In the genomic region with DNA sequence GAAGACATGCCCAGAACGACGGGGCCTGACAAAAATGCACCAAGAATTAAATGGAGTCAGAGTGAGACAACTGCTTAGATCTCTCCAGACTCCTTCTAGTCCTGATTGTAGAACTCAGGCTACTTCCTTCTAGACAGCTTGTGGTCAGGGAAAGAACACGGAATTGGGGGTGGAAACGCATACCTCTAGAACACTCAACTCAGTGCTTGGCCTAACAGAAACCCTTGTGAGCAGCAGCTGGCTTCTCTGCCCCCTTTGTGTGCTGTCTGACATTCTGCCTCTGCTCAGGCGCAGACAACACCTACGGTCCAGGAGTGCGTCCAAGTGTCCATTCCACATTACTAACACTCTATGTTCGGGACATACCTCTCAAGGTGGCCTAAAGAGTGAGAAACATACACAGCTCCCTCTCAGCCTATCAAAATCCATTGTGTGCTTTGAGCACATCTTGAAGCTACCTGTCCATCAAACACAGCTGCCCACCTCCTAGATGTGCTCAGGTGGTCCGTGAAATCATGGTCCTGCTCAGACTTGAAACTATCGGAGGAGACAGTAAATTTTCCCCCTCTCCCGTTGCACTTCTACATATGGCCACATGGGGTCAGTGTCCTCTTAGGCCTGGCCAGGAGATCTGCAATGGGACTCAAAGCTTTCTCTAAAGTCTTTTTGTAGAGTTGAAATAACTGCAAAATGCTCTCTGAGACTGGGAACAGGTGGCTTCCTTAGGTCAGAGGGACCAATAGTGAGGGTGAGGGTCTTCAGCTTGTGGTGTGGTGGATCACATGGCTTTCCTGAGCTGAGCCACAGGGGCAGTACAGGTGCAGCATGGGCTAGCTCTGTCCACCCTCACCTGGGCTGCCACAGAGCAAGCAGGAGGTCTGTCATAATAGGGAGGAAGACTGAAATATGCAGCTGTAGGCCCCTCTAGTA, we compare ENCODE assay signal across 8 mouse cellular contexts. TPM values are rescaled to one million over a fixed set of nuclear protein-coding genes. Genes with fewer than 3 reads are reported as not detected.
DNase-seq lines count a peak whose midpoint lies in the region; ATAC-seq and TF ChIP-seq lines count a peak whose summit lies in the region.

No protein-coding gene starts in this region.

- no peak overlapping the region for H3K27ac ChIP-seq in kidney, embryonic 15.5 days
- H3K27ac ChIP-seq in gastrocnemius, adult 2 months, result 0 out of 2 replicates have a peak overlapping the region, but pooled peaks have one; percentile 28
- H3K27ac ChIP-seq in intestine, postnatal 0 days (ENCODE audit: low read depth, low read length), result no peak overlapping the region
- H3K27ac ChIP-seq in limb, embryonic 14.5 days (replicated peaks; ENCODE audit: low read depth, low read length), result no peak overlapping the region
- H3K27ac ChIP-seq in midbrain, embryonic 16.5 days (ENCODE audit: low read length), result no peak overlapping the region
- H3K27ac ChIP-seq in spleen, adult 2 months (ENCODE audit: insufficient read depth, low read length), result no peak overlapping the region

- intact Hi-C loops in gastrocnemius, adult 2 months (cut with DNase I), result loop anchor here (2.0 kb wide), 2 partner anchors 167 to 335 kb away; no protein-coding TSS in a partner anchor

- WGBS in kidney, embryonic 15.5 days, result 60% methylated on average over 11 of the region's 11 CpGs
- 58% methylated on average over 11 of the region's 11 CpGs for WGBS in intestine, postnatal 0 days
- 64% methylated on average over 11 of the region's 11 CpGs for WGBS in limb, embryonic 14.5 days
- WGBS in midbrain, embryonic 16.5 days, result 65% methylated on average over 11 of the region's 11 CpGs
- 63% methylated on average over 11 of the region's 11 CpGs for WGBS in spleen, adult 2 months

- peak; percentile 67 for DNase-seq in kidney, adult 18-20 months
- peak; percentile 75 to 79 for DNase-seq in cerebellum, postnatal 14 days
- DNase-seq in gastrocnemius, adult 2 months, result peak; percentile 68
- peak; percentile 77 for DNase-seq in limb, embryonic 14.5 days (ENCODE audit: low spot score)
- peak; percentile 31 to 59 for DNase-seq in spleen, adult 2 months (ENCODE audit: low read depth in 1 of 2, low spot score in 2 of 2)

- H3K27me3 ChIP-seq in kidney, embryonic 15.5 days, result no peaks in the 10 kb centered on the region
- H3K27me3 ChIP-seq in intestine, postnatal 0 days (replicated peaks; ENCODE audit: control insufficient read depth, insufficient read depth, low read length), result no peaks in the 10 kb centered on the region
- no peaks in the 10 kb centered on the region for H3K27me3 ChIP-seq in limb, embryonic 14.5 days (ENCODE audit: control insufficient read depth, insufficient read depth, low read length)
- no peaks in the 10 kb centered on the region for H3K27me3 ChIP-seq in midbrain, embryonic 16.5 days (ENCODE audit: control insufficient read depth, insufficient read depth, low read depth, low read length)
- no peaks in the 10 kb centered on the region for H3K27me3 ChIP-seq in spleen, adult 2 months (ENCODE audit: control insufficient read depth, insufficient read depth, low read length)

- TF ChIP-seq CTCF in gastrocnemius, adult 2 months (IDR thresholded peaks at IDR 0.05), result peak; percentile 99; the same call in 1 of the 2 replicates
- TF ChIP-seq CTCF in intestine, postnatal 0 days (IDR thresholded peaks at IDR 0.05; ENCODE audit: low read depth), result peak; percentile 99
- TF ChIP-seq CTCF in spleen, adult 2 months (IDR thresholded peaks at IDR 0.05; ENCODE audit: extremely low read depth, insufficient read depth, insufficient read length, insufficient replicate concordance), result peak; percentile 89; the same call in 1 of the 2 replicates

- no peak overlapping the region for H3K9ac ChIP-seq in kidney, embryonic 15.5 days
- H3K9ac ChIP-seq in intestine, postnatal 0 days (ENCODE audit: low read depth, low read length), result no peak overlapping the region
- no peak overlapping the region for H3K9ac ChIP-seq in limb, embryonic 14.5 days (ENCODE audit: low read depth, low read length, severe bottlenecking)
- no peak overlapping the region for H3K9ac ChIP-seq in midbrain, embryonic 16.5 days (ENCODE audit: low read depth, low read length)

- no peaks in the 10 kb centered on the region for H3K9me3 ChIP-seq in kidney, embryonic 15.5 days (replicated peaks)
- H3K9me3 ChIP-seq in intestine, postnatal 0 days (ENCODE audit: control insufficient read depth), result no peaks in the 10 kb centered on the region
- H3K9me3 ChIP-seq in limb, embryonic 14.5 days (ENCODE audit: control insufficient read depth, low read length), result no peaks in the 10 kb centered on the region
- H3K9me3 ChIP-seq in midbrain, embryonic 16.5 days (replicated peaks; ENCODE audit: control insufficient read depth, low read length, poor library complexity, severe bottlenecking), result no peaks in the 10 kb centered on the region

- H3K36me3 ChIP-seq in kidney, embryonic 15.5 days, result no peaks in the 10 kb centered on the region
- no peaks in the 10 kb centered on the region for H3K36me3 ChIP-seq in intestine, postnatal 0 days (ENCODE audit: control insufficient read depth, insufficient read depth)
- H3K36me3 ChIP-seq in limb, embryonic 14.5 days (ENCODE audit: control insufficient read depth, insufficient read depth, low read length), result no peaks in the 10 kb centered on the region
- H3K36me3 ChIP-seq in midbrain, embryonic 16.5 days (ENCODE audit: control insufficient read depth, insufficient read depth, low read length), result no peaks in the 10 kb centered on the region
- H3K36me3 ChIP-seq in spleen, adult 2 months (ENCODE audit: control insufficient read depth, insufficient read depth, low read length), result no peaks in the 10 kb centered on the region

- no peak overlapping the region for H3K4me3 ChIP-seq in kidney, embryonic 15.5 days (replicated peaks)
- H3K4me3 ChIP-seq in gastrocnemius, adult 2 months, result no peak overlapping the region
- no peak overlapping the region for H3K4me3 ChIP-seq in intestine, postnatal 0 days (ENCODE audit: low read depth, low read length)
- no peak overlapping the region for H3K4me3 ChIP-seq in limb, embryonic 14.5 days (replicated peaks; ENCODE audit: low read length)
- H3K4me3 ChIP-seq in midbrain, embryonic 16.5 days (ENCODE audit: low read depth, low read length), result no peak overlapping the region
- H3K4me3 ChIP-seq in spleen, adult 2 months (ENCODE audit: extremely low read depth, insufficient read depth, insufficient read length), result no peak overlapping the region

- TF ChIP-seq POLR2A in limb, embryonic 14.5 days (IDR thresholded peaks at IDR 0.05; ENCODE audit: borderline replicate concordance, extremely low read depth, insufficient read depth, insufficient read length), result no peak
- no peak for TF ChIP-seq POLR2A in spleen, adult 2 months (IDR thresholded peaks at IDR 0.05; ENCODE audit: low read depth, low read length)

- ATAC-seq in kidney, embryonic 15.5 days (replicated peaks; ENCODE audit: low FRiP score), result no peak; the same call in 1 of the 2 replicates
- ATAC-seq in intestine, postnatal 0 days, result no peak
- ATAC-seq in limb, embryonic 14.5 days (ENCODE audit: low FRiP score, low read depth), result peak; percentile 53; the same call in 1 of the 2 replicates
- peak; percentile 58 for ATAC-seq in midbrain, embryonic 16.5 days

- H3K4me2 ChIP-seq in kidney, embryonic 15.5 days, result no peak overlapping the region
- H3K4me2 ChIP-seq in intestine, postnatal 0 days (replicated peaks; ENCODE audit: low read depth), result no peak overlapping the region
- no peak overlapping the region for H3K4me2 ChIP-seq in limb, embryonic 14.5 days (replicated peaks; ENCODE audit: low read depth, low read length, severe bottlenecking)
- H3K4me2 ChIP-seq in midbrain, embryonic 16.5 days (ENCODE audit: low read length), result no peak overlapping the region

- H3K4me1 ChIP-seq in kidney, embryonic 15.5 days, result peaks cover 5% of the 10 kb centered on the region; the same call in 1 of the 2 replicates
- no peaks in the 10 kb centered on the region for H3K4me1 ChIP-seq in intestine, postnatal 0 days (replicated peaks; ENCODE audit: control insufficient read depth, insufficient read depth, low read length)
- H3K4me1 ChIP-seq in limb, embryonic 14.5 days (ENCODE audit: control insufficient read depth, insufficient read depth, low read length), result peaks cover 5% of the 10 kb centered on the region; the same call in 1 of the 2 replicates
- H3K4me1 ChIP-seq in midbrain, embryonic 16.5 days (ENCODE audit: control insufficient read depth, insufficient read depth, low read length), result no peaks in the 10 kb centered on the region
- no peaks in the 10 kb centered on the region for H3K4me1 ChIP-seq in spleen, adult 2 months (ENCODE audit: control insufficient read depth, insufficient read depth, insufficient read length)

RNA-seq across cellular contexts. Expression of a gene that starts 22.9 kb away (rescaled TPM):
- polyA plus RNA-seq in kidney, embryonic 15.5 days (2015; fragmentation: Nextera tagmentation; extraction: Ambion mirVana), result 32.0 and 33.5 TPM in 2 replicates
- 10 to 100 TPM; 28.5 to 35.2 TPM for total RNA-seq in gastrocnemius, adult 2 months (2021)
- 35.4 and 36.9 TPM in 2 replicates for polyA plus RNA-seq in intestine, postnatal 0 days (2015; fragmentation: Nextera tagmentation; extraction: Ambion mirVana)
- polyA plus RNA-seq in limb, embryonic 14.5 days (2012; rRNA removed), result 35.0 and 35.8 TPM in 2 replicates
- polyA plus RNA-seq in limb, embryonic 14.5 days (2014; fragmentation: Nextera tagmentation; extraction: Ambion mirVana), result 29.7 and 33.5 TPM in 2 replicates
- 34.4 and 34.5 TPM in 2 replicates for polyA plus RNA-seq in midbrain, embryonic 16.5 days (2015; fragmentation: Nextera tagmentation; extraction: Ambion mirVana)
- 8.9 and 9.6 TPM in 2 replicates for polyA plus RNA-seq in spleen, adult 2 months (2012; rRNA removed)

Comparison
In these comparisons a context has a peak if more than half of its experiments do, and no peak if none do; other contexts are left out.
1. ATAC-seq: peak in limb, embryonic 14.5 days (single experiment) and midbrain, embryonic 16.5 days (single experiment); none in kidney, embryonic 15.5 days (single experiment) and intestine, postnatal 0 days (single experiment).
2. Peak in every context shown above with its lines, with median percentiles within 50 percentile points of each other: DNase-seq and CTCF ChIP-seq.